Mouse (Mus musculus): ENCODE measurements around the gene Ccnq. TPM values are rescaled to one million over a fixed set of nuclear protein-coding genes. Genes with fewer than 3 reads are reported as not detected.
A peak's percentile ranks its signal among the peaks of the same experiment; 100 is the strongest.

Gene Ccnq
- total RNA-seq, 2 experiments from 2014 or later: 9.8 to 13.0 TPM

- Histone ChIP-seq H3K4me3 (peak overlapping the region; percentile 77), H3K27ac (peak overlapping the region; percentile 84)
- DNase-seq: no peak
- intact Hi-C loops (cut with DNase I): no loop called here
- no peak for TF ChIP-seq CTCF (IDR thresholded peaks at IDR 0.05)
Measured at GRCm38 (mm10) chr11:78751843-78752203, 294 bp upstream of the Ccnq start.

- H3K4me3 ChIP-seq: no peak overlapping the region
- DNase-seq: no peak
- no peak overlapping the region for H3K27ac ChIP-seq
- intact Hi-C loops (cut with DNase I): no loop called here
- no peak for TF ChIP-seq CTCF (IDR thresholded peaks at IDR 0.05)
Measured at GRCm38 (mm10) chr11:78746264-78746663, 5.3 kb downstream of the Ccnq start.

- no peak for TF ChIP-seq CTCF (IDR thresholded peaks at IDR 0.05)
- intact Hi-C loops (cut with DNase I): no loop called here
- no peak overlapping the region for H3K27ac ChIP-seq
- no peak overlapping the region for H3K4me3 ChIP-seq
- no peak for DNase-seq
Measured at GRCm38 (mm10) chr11:78745475-78745874, 6.1 kb downstream of the Ccnq start.

- intact Hi-C loops (cut with DNase I): no loop called here
- DNase-seq: no peak
- Histone ChIP-seq H3K4me3 (no peak overlapping the region), H3K27ac (no peak overlapping the region)
- TF ChIP-seq CTCF (IDR thresholded peaks at IDR 0.05): no peak
Measured at GRCm38 (mm10) chr11:78742461-78742860, 9.1 kb downstream of the Ccnq start.

- DNase-seq: no peak
- intact Hi-C loops (cut with DNase I): no loop called here
- no peak overlapping the region for H3K27ac ChIP-seq
- no peak overlapping the region for H3K4me3 ChIP-seq
- TF ChIP-seq CTCF (IDR thresholded peaks at IDR 0.05): no peak
Measured at GRCm38 (mm10) chr11:78741958-78742357, 9.6 kb downstream of the Ccnq start.

GRCm38 (mm10) chr11:78739361-78739760, 12.2 kb downstream of the Ccnq start:
- no peak for TF ChIP-seq CTCF (IDR thresholded peaks at IDR 0.05)
- DNase-seq: no peak
- Histone ChIP-seq H3K27ac (no peak overlapping the region), H3K4me3 (no peak overlapping the region)
- intact Hi-C loops (cut with DNase I): no loop called here

- Histone ChIP-seq H3K27ac (no peak overlapping the region), H3K4me3 (no peak overlapping the region)
- no peak for TF ChIP-seq CTCF (IDR thresholded peaks at IDR 0.05)
- intact Hi-C loops (cut with DNase I): no loop called here
- no peak for DNase-seq
Measured at GRCm38 (mm10) chr11:78736877-78737408, 14.6 kb downstream of the Ccnq start.

- H3K27ac ChIP-seq: no peak overlapping the region
- no peak overlapping the region for H3K4me3 ChIP-seq
- DNase-seq: no peak
- TF ChIP-seq CTCF (IDR thresholded peaks at IDR 0.05): no peak
- intact Hi-C loops (cut with DNase I): no loop called here
Measured at GRCm38 (mm10) chr11:78735168-78735567, 16.4 kb downstream of the Ccnq start.

GRCm38 (mm10) chr11:78732619-78733018, 18.9 kb downstream of the Ccnq start:
- Histone ChIP-seq H3K27ac (no peak overlapping the region), H3K4me3 (no peak overlapping the region)
- DNase-seq: no peak
- no peak for TF ChIP-seq CTCF (IDR thresholded peaks at IDR 0.05)
- intact Hi-C loops (cut with DNase I): no loop called here

- DNase-seq: no peak
- no peak overlapping the region for H3K27ac ChIP-seq
- no peak overlapping the region for H3K4me3 ChIP-seq
- no peak for TF ChIP-seq CTCF (IDR thresholded peaks at IDR 0.05)
- intact Hi-C loops (cut with DNase I): no loop called here
Measured at GRCm38 (mm10) chr11:78730902-78731301, 20.6 kb downstream of the Ccnq start.

- intact Hi-C loops (cut with DNase I): no loop called here
- H3K27ac ChIP-seq: no peak overlapping the region
- no peak for TF ChIP-seq CTCF (IDR thresholded peaks at IDR 0.05)
- H3K4me3 ChIP-seq: no peak overlapping the region
- DNase-seq: no peak
Measured at GRCm38 (mm10) chr11:78728041-78728440, 23.5 kb downstream of the Ccnq start.

GRCm38 (mm10) chr11:78726366-78726765, 25.2 kb downstream of the Ccnq start:
- TF ChIP-seq CTCF (IDR thresholded peaks at IDR 0.05): no peak
- DNase-seq: no peak
- Histone ChIP-seq H3K27ac (no peak overlapping the region), H3K4me3 (no peak overlapping the region)
- intact Hi-C loops (cut with DNase I): no loop called here

- H3K27ac ChIP-seq: no peak overlapping the region
- DNase-seq: no peak
- intact Hi-C loops (cut with DNase I): no loop called here
- TF ChIP-seq CTCF (IDR thresholded peaks at IDR 0.05): no peak
- no peak overlapping the region for H3K4me3 ChIP-seq
Measured at GRCm38 (mm10) chr11:78724792-78725191, 26.7 kb downstream of the Ccnq start.

- H3K4me3 ChIP-seq: no peak overlapping the region
- no peak for TF ChIP-seq CTCF (IDR thresholded peaks at IDR 0.05)
- intact Hi-C loops (cut with DNase I): no loop called here
- H3K27ac ChIP-seq: no peak overlapping the region
- no peak for DNase-seq
Measured at GRCm38 (mm10) chr11:78721419-78721818, 30.1 kb downstream of the Ccnq start.

GRCm38 (mm10) chr11:78717655-78718054, 33.9 kb downstream of the Ccnq start:
- H3K27ac ChIP-seq: no peak overlapping the region
- no peak overlapping the region for H3K4me3 ChIP-seq
- DNase-seq: no peak
- intact Hi-C loops (cut with DNase I): no loop called here
- no peak for TF ChIP-seq CTCF (IDR thresholded peaks at IDR 0.05)
